8 mouse cellular contexts compared by ENCODE assay signal in genomic region chr4:124102684-124103083, GRCm38 (mm10).
DNase-seq lines count a peak whose midpoint lies in the region; TF ChIP-seq lines count a peak whose summit lies in the region.

No protein-coding gene starts in this region.

- DNase-seq in gastrocnemius, adult 2 months: no peak
- DNase-seq in gastrocnemius, postnatal 4 days (ENCODE audit: low spot score in 2 of 2): no peak
- DNase-seq in right cerebral cortex, adult 2 months (ENCODE audit: low spot score in 2 of 2): peak; percentile 6 to 13
- no peak for DNase-seq in right cerebral cortex, postnatal 4 days
- peak; percentile 43 for DNase-seq in embryonic facial prominence, embryonic 10.5 days (ENCODE audit: low spot score)
- DNase-seq in splenic B cell, adult 2 months (ENCODE audit: low read depth, low spot score): peak; percentile 38
- no peak for DNase-seq in right cerebral cortex, postnatal 25 days
- no peak for DNase-seq in urinary bladder, adult 18-20 months (ENCODE audit: low spot score in 2 of 2)

- H3K27me3 ChIP-seq in embryonic facial prominence, embryonic 10.5 days (replicated peaks; ENCODE audit: low read depth, poor library complexity, severe bottlenecking): peaks cover 11% of the 10 kb centered on the region; the same call in 1 of the 2 replicates
- no peaks in the 10 kb centered on the region for H3K27me3 ChIP-seq in splenic B cell, adult 2 months (ENCODE audit: control insufficient read depth, insufficient read depth, low read length, poor library complexity, severe bottlenecking)

- TF ChIP-seq CTCF in gastrocnemius, adult 2 months (IDR thresholded peaks at IDR 0.05): peak; percentile 41

- no peak overlapping the region for H3K4me3 ChIP-seq in gastrocnemius, adult 2 months
- no peak overlapping the region for H3K4me3 ChIP-seq in embryonic facial prominence, embryonic 10.5 days

- H3K27ac ChIP-seq in gastrocnemius, adult 2 months: no peak overlapping the region
- H3K27ac ChIP-seq in embryonic facial prominence, embryonic 10.5 days (replicated peaks): no peak overlapping the region

- intact Hi-C loops in gastrocnemius, adult 2 months (cut with DNase I): no loop called here

- H3K36me3 ChIP-seq in embryonic facial prominence, embryonic 10.5 days (replicated peaks): no peaks in the 10 kb centered on the region
- no peaks in the 10 kb centered on the region for H3K36me3 ChIP-seq in splenic B cell, adult 2 months (ENCODE audit: control insufficient read depth, insufficient read depth, low read length, poor library complexity, severe bottlenecking)

- H3K9me3 ChIP-seq in embryonic facial prominence, embryonic 10.5 days: no peaks in the 10 kb centered on the region

- WGBS in embryonic facial prominence, embryonic 10.5 days: 37% methylated on average over 2 of the region's 2 CpGs

- H3K4me1 ChIP-seq in embryonic facial prominence, embryonic 10.5 days: peaks cover 16% of the 10 kb centered on the region

Comparison
In these comparisons a context has a peak if more than half of its experiments do, and no peak if none do; other contexts are left out.
1. DNase-seq: peak in right cerebral cortex, adult 2 months (2 of 2), embryonic facial prominence, embryonic 10.5 days (single experiment) and splenic B cell, adult 2 months (single experiment); none in gastrocnemius, adult 2 months (single experiment), gastrocnemius, postnatal 4 days (0 of 2), right cerebral cortex, postnatal 4 days (single experiment), right cerebral cortex, postnatal 25 days (single experiment) and urinary bladder, adult 18-20 months (0 of 2).